Mouse (Mus musculus) G1E (cell line): Measurements from ENCODE around the gene Arhgap22.

Experiments
- CTCF ChIP-seq: IDR thresholded peaks from 2 replicates; pipeline ENCODE4 v1.5.1; 2012; ENCODE audit warnings: low read depth, low read length, inconsistent platforms, mixed read lengths
- GATA2 ChIP-seq: IDR thresholded peaks from 2 replicates; pipeline ENCODE4 v1.6.1; 2012; ENCODE audit warnings: low read depth, low read length, inconsistent platforms, borderline replicate concordance
- POLR2AphosphoS5 ChIP-seq: IDR thresholded peaks from 2 replicates; pipeline ENCODE4 v1.6.1; 2012; ENCODE audit warnings: low read depth, low read length, inconsistent platforms; ENCODE audit not compliant: insufficient replicate concordance
- TAL1 ChIP-seq: conservative IDR thresholded peaks from 2 replicates; pipeline ENCODE4 v1.6.1; 2012; ENCODE audit warnings: low read depth, low read length, inconsistent platforms, mixed read lengths

- TF ChIP-seq CTCF (no peak), GATA2 (no peak), TAL1 (no peak), POLR2AphosphoS5 (no peak)
These were observed 100.3 kb downstream of the Arhgap22 start for GRCm38 (mm10) chr14:33314160-33314559.
